Mouse (Mus musculus) cortical plate, adult 2 months (tissue): ENCODE measurements around the gene Lamb3.

ENCODE experiments used
- CTCF ChIP-seq: fragments of 200-500 bp; IDR thresholded peaks from 2 replicates; pipeline ENCODE4 v1.5.1; 2011; ENCODE audit warnings: mild to moderate bottlenecking, control low read depth, low read length; ENCODE audit not compliant: insufficient read depth; ENCODE audit errors: extremely low read depth
- POLR2A ChIP-seq: fragments of 200-500 bp; IDR thresholded peaks from 2 replicates; pipeline ENCODE4 v1.6.1; 2011; ENCODE audit warnings: mild to moderate bottlenecking, low read length, control low read depth; ENCODE audit not compliant: insufficient read depth; ENCODE audit errors: extremely low read depth

GRCm38 (mm10) chr1:193336122-193337017 is 128.9 kb downstream of the Lamb3 start:
- no peak for TF ChIP-seq CTCF
- TF ChIP-seq POLR2A = no peak
